Comparison of ENCODE assay signal across 21 mouse cellular contexts in genomic region chr7:123419984-123420383, GRCm38 (mm10). TPM values are rescaled to one million over a fixed set of nuclear protein-coding genes. Genes with fewer than 3 reads are reported as not detected.
DNase-seq lines count a peak whose midpoint lies in the region; ATAC-seq and TF ChIP-seq lines count a peak whose summit lies in the region.
"Had no signal": no experiment of that assay in that cellular context is flagged by ENCODE, and none has a peak within 500 bp of the region (broad histone marks: within the 10 kb centered on the region; RNA-seq: fewer than 3 reads in every experiment).

No protein-coding gene starts in this region.

- intact Hi-C loops in heart, postnatal 14 days (cut with DNase I): no loop called here

- no peak overlapping the region for H3K27ac ChIP-seq in intestine, embryonic 15.5 days
- no peak overlapping the region for H3K27ac ChIP-seq in intestine, postnatal 0 days (ENCODE audit: low read depth, low read length)
- no peak overlapping the region for H3K27ac ChIP-seq in intestine, embryonic 16.5 days (ENCODE audit: low read length)
- H3K27ac ChIP-seq in kidney, embryonic 15.5 days: 0 out of 2 replicates have a peak overlapping the region, but pooled peaks have one; percentile 66
- peak overlapping the region; percentile 22; the same call in 1 of the 2 replicates for H3K27ac ChIP-seq in liver, embryonic 15.5 days (replicated peaks)
- H3K27ac ChIP-seq: forebrain, embryonic 12.5 days; heart, embryonic 10.5 days; hindbrain, embryonic 15.5 days; layer of hippocampus, adult 2 months; left cerebral cortex, adult 2 months had no signal

- no peaks in the 10 kb centered on the region for H3K27me3 ChIP-seq in intestine, embryonic 15.5 days (replicated peaks)
- H3K27me3 ChIP-seq in intestine, postnatal 0 days (replicated peaks; ENCODE audit: control insufficient read depth, insufficient read depth, low read length): no peaks in the 10 kb centered on the region
- no peaks in the 10 kb centered on the region for H3K27me3 ChIP-seq in intestine, embryonic 16.5 days (replicated peaks; ENCODE audit: control insufficient read depth, insufficient read depth, low read length)
- no peaks in the 10 kb centered on the region for H3K27me3 ChIP-seq in kidney, embryonic 15.5 days
- no peaks in the 10 kb centered on the region for H3K27me3 ChIP-seq in liver, embryonic 15.5 days
- H3K27me3 ChIP-seq: forebrain, embryonic 12.5 days; hindbrain, embryonic 15.5 days; megakaryocyte, embryonic 14.5 days had no signal

- no peaks in the 10 kb centered on the region for H3K4me1 ChIP-seq in intestine, embryonic 15.5 days (replicated peaks)
- H3K4me1 ChIP-seq in intestine, postnatal 0 days (replicated peaks; ENCODE audit: control insufficient read depth, insufficient read depth, low read length): no peaks in the 10 kb centered on the region
- H3K4me1 ChIP-seq in intestine, embryonic 16.5 days (ENCODE audit: control insufficient read depth, insufficient read depth, low read length): no peaks in the 10 kb centered on the region
- H3K4me1 ChIP-seq in kidney, embryonic 15.5 days: no peaks in the 10 kb centered on the region
- no peaks in the 10 kb centered on the region; the same call in 1 of the 2 replicates for H3K4me1 ChIP-seq in liver, embryonic 15.5 days (replicated peaks)
- H3K4me1 ChIP-seq: forebrain, embryonic 12.5 days; hindbrain, embryonic 15.5 days had no signal

- no peak overlapping the region for H3K9ac ChIP-seq in intestine, embryonic 15.5 days
- no peak overlapping the region for H3K9ac ChIP-seq in intestine, postnatal 0 days (ENCODE audit: low read depth, low read length)
- no peak overlapping the region for H3K9ac ChIP-seq in intestine, embryonic 16.5 days (ENCODE audit: low read depth, low read length)
- no peak overlapping the region for H3K9ac ChIP-seq in kidney, embryonic 15.5 days
- H3K9ac ChIP-seq in liver, embryonic 15.5 days: no peak overlapping the region
- H3K9ac ChIP-seq: forebrain, embryonic 12.5 days; hindbrain, embryonic 15.5 days had no signal

- ATAC-seq in intestine, embryonic 15.5 days: peak; percentile 77; the same call in 1 of the 2 replicates
- no peak for ATAC-seq in intestine, postnatal 0 days
- peak; percentile 75 for ATAC-seq in intestine, embryonic 16.5 days
- peak; percentile 73; the same call in 1 of the 2 replicates for ATAC-seq in kidney, embryonic 15.5 days (replicated peaks; ENCODE audit: low FRiP score)
- peak; percentile 77 for ATAC-seq in liver, embryonic 15.5 days (ENCODE audit: insufficient read depth)
- ATAC-seq: midbrain, embryonic 16.5 days had no signal

- H3K36me3 ChIP-seq in intestine, embryonic 15.5 days: 0 out of 2 replicates have a peak, but pooled peaks cover 2% of the 10 kb centered on the region
- H3K36me3 ChIP-seq in intestine, postnatal 0 days (ENCODE audit: control insufficient read depth, insufficient read depth): peaks cover 45% of the 10 kb centered on the region
- peaks cover 9% of the 10 kb centered on the region; the same call in 1 of the 2 replicates for H3K36me3 ChIP-seq in intestine, embryonic 16.5 days (ENCODE audit: control insufficient read depth, insufficient read depth, low read length)
- H3K36me3 ChIP-seq in kidney, embryonic 15.5 days: peaks cover 39% of the 10 kb centered on the region
- peaks cover 17% of the 10 kb centered on the region for H3K36me3 ChIP-seq in liver, embryonic 15.5 days (replicated peaks)

- no peak for TF ChIP-seq CTCF in intestine, postnatal 0 days (IDR thresholded peaks at IDR 0.05; ENCODE audit: low read depth)

- WGBS in intestine, embryonic 15.5 days: 77% methylated on average over 4 of the region's 4 CpGs
- WGBS in intestine, postnatal 0 days: 83% methylated on average over 4 of the region's 4 CpGs
- 82% methylated on average over 4 of the region's 4 CpGs for WGBS in intestine, embryonic 16.5 days
- 80% methylated on average over 4 of the region's 4 CpGs for whole genome bisulfite sequencing in kidney, embryonic 15.5 days
- 70% methylated on average over 4 of the region's 4 CpGs for WGBS in liver, embryonic 15.5 days (ENCODE audit: insufficient replicate concordance)

- DNase-seq in testis, postnatal 14 days (ENCODE audit: low spot score): no peak
- no peak for DNase-seq in heart, postnatal 14 days
- DNase-seq: adrenal gland, adult 8-10 months; gastrocnemius, postnatal 36 days; heart, postnatal 10 days; lung, postnatal 10 days; right cerebral cortex, adult 18-20 months; thymus, postnatal 25 days had no signal

- no peaks in the 10 kb centered on the region for H3K9me3 ChIP-seq in intestine, embryonic 15.5 days
- H3K9me3 ChIP-seq in intestine, postnatal 0 days (ENCODE audit: control insufficient read depth): no peaks in the 10 kb centered on the region
- no peaks in the 10 kb centered on the region for H3K9me3 ChIP-seq in intestine, embryonic 16.5 days (ENCODE audit: control insufficient read depth, low read length)
- no peaks in the 10 kb centered on the region for H3K9me3 ChIP-seq in kidney, embryonic 15.5 days (replicated peaks)
- H3K9me3 ChIP-seq in liver, embryonic 15.5 days (replicated peaks): no peaks in the 10 kb centered on the region
- H3K9me3 ChIP-seq: forebrain, embryonic 12.5 days; heart, embryonic 10.5 days; hindbrain, embryonic 15.5 days; megakaryocyte, embryonic 14.5 days had no signal

- H3K4me2 ChIP-seq in intestine, embryonic 15.5 days (replicated peaks): no peak overlapping the region
- H3K4me2 ChIP-seq in intestine, postnatal 0 days (replicated peaks; ENCODE audit: low read depth): no peak overlapping the region
- H3K4me2 ChIP-seq in intestine, embryonic 16.5 days (ENCODE audit: low read depth, low read length): no peak overlapping the region
- no peak overlapping the region for H3K4me2 ChIP-seq in kidney, embryonic 15.5 days
- no peak overlapping the region for H3K4me2 ChIP-seq in liver, embryonic 15.5 days
- H3K4me2 ChIP-seq: forebrain, embryonic 12.5 days; hindbrain, embryonic 15.5 days had no signal

- no peak overlapping the region for H3K4me3 ChIP-seq in intestine, embryonic 15.5 days (replicated peaks)
- H3K4me3 ChIP-seq in intestine, postnatal 0 days (ENCODE audit: low read depth, low read length): no peak overlapping the region
- H3K4me3 ChIP-seq in intestine, embryonic 16.5 days (ENCODE audit: low read length): no peak overlapping the region
- no peak overlapping the region for H3K4me3 ChIP-seq in kidney, embryonic 15.5 days (replicated peaks)
- H3K4me3 ChIP-seq in liver, embryonic 15.5 days (replicated peaks): no peak overlapping the region
- H3K4me3 ChIP-seq: forebrain, embryonic 12.5 days; heart, embryonic 10.5 days; hindbrain, embryonic 15.5 days; layer of hippocampus, adult 2 months; left cerebral cortex, adult 2 months; megakaryocyte, embryonic 14.5 days had no signal

RNA-seq across cellular contexts. Expression of gene Aqp8, which starts 42.1 kb away (rescaled TPM):
- 12.4 and 28.8 TPM in 2 replicates for polyA plus RNA-seq in intestine, embryonic 15.5 days (2015; fragmentation: Nextera tagmentation; extraction: Ambion mirVana)
- polyA plus RNA-seq in intestine, postnatal 0 days (2015; fragmentation: Nextera tagmentation; extraction: Ambion mirVana): 23.1 and 30.8 TPM in 2 replicates
- polyA plus RNA-seq in intestine, embryonic 16.5 days (2015; fragmentation: Nextera tagmentation; extraction: Ambion mirVana): 33.2 and 42.2 TPM in 2 replicates
- 0.48 TPM in 1 of 2 replicates, not detected in the other for polyA plus RNA-seq in kidney, embryonic 15.5 days (2015; fragmentation: Nextera tagmentation; extraction: Ambion mirVana)
- polyA plus RNA-seq in liver, embryonic 15.5 days (2015; fragmentation: Nextera tagmentation; extraction: Ambion mirVana): 27.6 and 60.4 TPM in 2 replicates
- total RNA-seq in heart, postnatal 14 days (2021): 1 to 10 TPM in 1 of 2 experiments, under 1 TPM in 1; 0.98 to 2.0 TPM
- total RNA-seq: adrenal gland, adult 8-10 months; gastrocnemius, postnatal 36 days; layer of hippocampus, adult 2 months; left cerebral cortex, adult 2 months had no signal
- polyA plus RNA-seq: hindbrain, embryonic 15.5 days; midbrain, embryonic 16.5 days; stomach, embryonic 14.5 days had no signal

RNA-seq across cellular contexts. Expression of gene Arhgap17, which starts 50.3 kb away (rescaled TPM):
- 20.4 and 20.8 TPM in 2 replicates for polyA plus RNA-seq in intestine, embryonic 15.5 days (2015; fragmentation: Nextera tagmentation; extraction: Ambion mirVana)
- 17.2 and 18.0 TPM in 2 replicates for polyA plus RNA-seq in intestine, postnatal 0 days (2015; fragmentation: Nextera tagmentation; extraction: Ambion mirVana)
- 21.8 and 23.6 TPM in 2 replicates for polyA plus RNA-seq in intestine, embryonic 16.5 days (2015; fragmentation: Nextera tagmentation; extraction: Ambion mirVana)
- polyA plus RNA-seq in kidney, embryonic 15.5 days (2015; fragmentation: Nextera tagmentation; extraction: Ambion mirVana): 23.7 and 25.2 TPM in 2 replicates
- polyA plus RNA-seq in liver, embryonic 15.5 days (2015; fragmentation: Nextera tagmentation; extraction: Ambion mirVana): 10.2 and 10.3 TPM in 2 replicates
- total RNA-seq in heart, postnatal 14 days (2021): 10 to 100 TPM; 17.6 to 25.0 TPM

RNA-seq across cellular contexts. Expression of gene Lcmt1, which starts 50.4 kb away (rescaled TPM):
- 42.9 and 46.5 TPM in 2 replicates for polyA plus RNA-seq in intestine, embryonic 15.5 days (2015; fragmentation: Nextera tagmentation; extraction: Ambion mirVana)
- 36.2 and 41.5 TPM in 2 replicates for polyA plus RNA-seq in intestine, postnatal 0 days (2015; fragmentation: Nextera tagmentation; extraction: Ambion mirVana)
- 43.1 and 47.0 TPM in 2 replicates for polyA plus RNA-seq in intestine, embryonic 16.5 days (2015; fragmentation: Nextera tagmentation; extraction: Ambion mirVana)
- 54.5 and 54.9 TPM in 2 replicates for polyA plus RNA-seq in kidney, embryonic 15.5 days (2015; fragmentation: Nextera tagmentation; extraction: Ambion mirVana)
- 21.2 and 22.3 TPM in 2 replicates for polyA plus RNA-seq in liver, embryonic 15.5 days (2015; fragmentation: Nextera tagmentation; extraction: Ambion mirVana)
- total RNA-seq in heart, postnatal 14 days (2021): 10 to 100 TPM; 25.0 to 25.3 TPM

Comparison
In these comparisons a context has a peak if more than half of its experiments do, and no peak if none do; other contexts are left out.
1. H3K27ac ChIP-seq: peak in kidney, embryonic 15.5 days (single experiment) and liver, embryonic 15.5 days (single experiment); none in intestine, embryonic 15.5 days (single experiment), intestine, postnatal 0 days (single experiment) and intestine, embryonic 16.5 days (single experiment).